Mouse (Mus musculus): ENCODE measurements at regions not wholly inside any gene's neighbourhood (a gene's known extent, or its start where the extent isn't known, plus 50 kb on each side); places are given as distances from the start of the nearest gene placed in this dataset.

DNA sequence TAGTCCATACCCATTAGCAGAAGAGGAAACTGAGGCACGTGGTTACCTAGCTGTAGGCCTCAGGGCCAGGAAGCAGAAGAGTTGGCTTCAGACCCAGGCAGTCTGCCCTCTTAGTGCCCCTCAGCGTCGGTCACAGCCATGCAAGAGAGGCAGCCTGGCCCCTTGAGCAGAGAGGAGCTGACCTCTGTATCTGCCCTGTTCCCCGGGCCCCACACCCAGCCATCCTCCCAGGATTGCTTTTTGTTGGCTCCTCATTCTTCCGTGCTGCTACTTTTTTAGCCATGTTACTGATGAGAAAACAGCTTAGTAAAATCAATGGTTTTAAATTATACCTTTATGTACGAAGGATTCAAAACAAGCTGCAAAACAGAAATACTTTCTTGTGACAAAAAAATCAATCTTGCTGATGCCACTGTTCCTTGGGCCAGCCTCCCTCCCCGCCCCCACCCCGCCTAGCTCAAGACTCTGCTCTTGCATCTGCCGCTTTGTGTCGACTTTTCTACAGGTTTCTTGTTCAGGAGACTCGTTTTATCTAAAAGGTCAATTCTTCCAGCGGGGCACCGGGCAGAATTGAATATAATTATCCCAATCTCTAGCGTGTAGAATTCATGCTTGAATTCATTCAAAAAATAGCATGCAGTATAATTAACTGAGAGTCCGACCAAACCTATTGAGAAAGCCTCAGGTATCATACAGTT, 70.8 kb downstream of the Sall1 start:
- no peak for DNase-seq (ENCODE audit: extremely low spot score, low spot score)

DNA sequence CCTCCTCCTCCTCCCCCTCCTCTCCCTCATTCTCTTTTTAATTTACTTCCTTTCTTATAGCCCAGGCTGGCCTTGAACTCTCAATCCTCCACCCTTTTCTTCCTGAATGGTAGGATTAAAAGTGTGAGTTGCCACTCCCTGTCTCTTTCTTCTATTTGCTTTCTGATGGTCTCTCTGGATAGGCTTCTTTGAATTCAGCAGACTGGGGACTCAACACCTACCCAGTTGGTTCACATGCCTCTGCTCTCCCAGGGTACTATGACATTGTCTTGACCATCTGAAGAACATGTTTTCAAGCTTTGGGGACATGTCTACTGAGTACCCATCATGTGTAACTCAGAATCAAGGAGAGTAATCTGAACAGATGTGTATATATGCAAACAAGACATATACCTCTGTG, 85.1 kb downstream of the Sall1 start:
- DNase-seq (ENCODE audit: extremely low spot score, low spot score): no peak

DNA sequence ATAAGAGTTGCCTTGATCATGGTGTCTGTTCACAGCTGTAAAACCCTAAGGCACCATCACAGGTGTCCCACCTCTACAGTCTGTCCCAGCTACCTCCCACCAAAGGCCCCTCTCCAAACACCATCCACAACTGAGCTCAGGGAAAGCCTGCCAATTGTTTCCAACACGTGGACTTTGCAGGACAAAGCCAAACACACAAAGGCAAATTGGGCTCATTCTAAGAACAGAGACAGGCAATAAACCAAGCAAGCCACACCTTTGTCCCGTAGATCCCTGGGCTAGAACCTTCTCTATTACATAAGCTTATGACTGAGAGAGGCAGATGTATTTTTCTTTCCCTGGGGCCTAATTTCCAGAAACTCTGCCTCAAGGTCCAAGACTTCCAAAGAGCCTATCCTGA, 90.8 kb downstream of the Sall1 start:
- DNase-seq (ENCODE audit: extremely low spot score, low spot score): no peak

DNA sequence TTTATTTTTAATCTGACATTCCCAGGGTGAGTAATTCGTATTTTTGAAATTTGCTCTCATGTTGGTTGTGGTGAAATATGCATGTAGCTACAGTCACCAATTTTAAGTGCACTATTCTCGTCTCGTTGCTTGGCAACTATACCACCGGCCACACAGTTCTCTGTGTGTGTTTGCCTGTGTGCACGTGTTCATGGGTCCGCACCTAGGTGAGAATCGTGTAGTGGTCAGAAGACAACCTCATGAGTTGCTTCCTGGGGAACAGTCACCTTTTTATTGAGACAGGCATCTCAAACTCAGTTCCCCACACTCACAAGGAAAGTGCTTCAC, 92.2 kb downstream of the Sall1 start:
- no peak for DNase-seq (ENCODE audit: extremely low spot score, low spot score)

- no peak for DNase-seq (ENCODE audit: extremely low spot score, low spot score)
Measured at GRCm38 (mm10) chr8:88951145-88951828, 92.7 kb downstream of the Sall1 start.

DNA sequence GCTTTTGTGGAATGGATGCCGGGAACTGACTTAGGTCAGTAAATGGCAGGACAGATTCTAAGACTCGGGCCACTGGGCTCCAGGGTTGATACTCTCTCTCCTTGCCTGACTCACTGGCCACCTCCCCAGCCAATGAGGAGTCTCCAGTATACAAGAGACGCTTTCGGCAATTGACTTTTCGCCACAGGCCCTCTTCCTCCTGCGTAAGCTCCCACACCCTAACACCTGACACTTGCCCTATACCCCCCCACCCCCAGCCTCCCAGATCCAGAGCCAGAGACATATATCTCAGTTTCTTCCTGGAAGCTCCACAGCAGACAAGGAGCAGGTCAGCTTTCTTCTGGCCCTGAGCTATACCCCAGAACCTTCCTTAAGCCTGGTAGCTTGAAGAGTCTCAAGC, 94.0 kb downstream of the Sall1 start:
- DNase-seq (ENCODE audit: extremely low spot score, low spot score): no peak

DNA sequence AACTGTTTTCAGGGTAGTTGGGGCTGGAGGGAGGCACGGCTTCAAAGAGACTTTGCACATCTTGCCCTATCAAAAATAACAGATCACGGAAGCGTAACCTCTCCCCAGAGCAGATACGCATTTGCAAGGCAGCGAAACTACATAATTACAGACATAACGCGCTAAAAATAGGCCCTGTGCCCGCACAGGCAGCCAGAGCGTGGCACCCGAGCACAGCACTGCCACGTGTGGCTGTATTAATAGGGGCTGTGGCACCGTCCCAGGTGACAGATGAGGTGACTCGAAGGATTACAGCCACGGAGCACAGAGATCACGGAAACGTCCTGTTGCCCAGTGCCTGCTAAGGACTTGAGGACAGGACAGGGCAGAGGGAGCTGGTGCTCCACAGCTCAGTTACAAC, 95.0 kb downstream of the Sall1 start:
- DNase-seq (ENCODE audit: extremely low spot score, low spot score): no peak

DNA sequence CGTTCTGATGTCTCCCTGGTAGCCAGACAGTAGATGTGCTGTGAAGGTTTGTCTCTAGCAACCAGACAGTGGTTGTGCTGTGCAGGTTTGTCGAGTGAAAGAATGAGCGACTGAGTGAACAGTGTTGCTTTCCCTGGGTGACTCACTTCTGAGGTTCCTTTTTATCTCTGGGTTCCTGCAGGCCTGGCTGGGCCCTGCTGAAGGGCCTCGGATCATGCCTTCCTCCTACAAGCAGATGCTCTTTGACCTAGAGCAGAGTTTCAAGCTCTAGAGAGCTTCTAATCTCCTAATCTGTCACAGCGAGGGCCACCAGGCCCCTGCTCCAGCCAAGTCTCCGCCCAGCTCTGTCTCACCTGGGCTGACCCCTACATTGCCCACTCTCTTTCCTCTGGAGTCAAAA, 95.6 kb downstream of the Sall1 start:
- no peak for DNase-seq (ENCODE audit: extremely low spot score, low spot score)

- no peak for DNase-seq (ENCODE audit: extremely low spot score, low spot score)
Measured at GRCm38 (mm10) chr8:88947384-88947783, 96.6 kb downstream of the Sall1 start.

DNA sequence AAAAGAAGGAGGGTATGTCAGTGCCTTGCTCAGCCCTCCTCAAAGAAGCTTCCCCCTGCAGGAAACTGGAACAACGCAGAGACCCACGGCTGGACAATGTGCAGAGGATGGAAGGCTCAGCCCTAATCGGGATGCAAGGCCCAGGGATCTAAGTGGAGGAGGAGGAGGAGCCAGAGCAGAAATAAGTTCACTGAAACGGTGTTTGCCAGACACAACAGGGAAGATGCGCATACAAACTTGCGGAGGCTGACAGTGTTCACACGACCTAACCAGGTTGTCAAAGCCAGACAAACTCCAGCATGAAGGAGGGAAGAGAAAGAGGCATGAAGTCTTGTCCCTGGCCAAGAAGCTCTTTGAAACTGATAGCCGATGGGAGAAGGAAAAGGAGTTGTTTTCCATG, 98.3 kb downstream of the Sall1 start:
- DNase-seq (ENCODE audit: extremely low spot score, low spot score): no peak

DNA sequence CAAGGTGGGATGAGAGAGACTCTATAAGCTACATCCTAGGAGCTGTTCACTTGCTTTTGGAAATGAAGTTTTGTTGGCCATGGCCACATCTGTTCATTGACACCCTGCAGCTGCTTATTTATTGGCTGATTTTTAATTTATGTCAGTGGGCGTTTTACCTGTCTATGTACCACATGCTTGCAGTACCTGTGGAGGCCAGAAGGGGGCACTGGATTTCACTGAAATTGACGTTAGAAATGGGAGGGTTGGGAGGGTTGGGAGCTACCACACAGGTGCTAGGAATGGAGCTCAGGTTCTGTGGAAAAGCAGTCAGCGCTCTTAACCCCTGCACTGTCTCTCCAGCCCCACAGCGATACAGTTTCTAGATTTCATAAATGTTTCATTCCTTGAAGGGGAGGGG, 99.9 kb downstream of the Sall1 start:
- peak; percentile 23 for DNase-seq (ENCODE audit: extremely low spot score, low spot score)

- DNase-seq (ENCODE audit: extremely low spot score, low spot score): no peak
Measured at GRCm38 (mm10) chr8:88939071-88939746, 104.8 kb downstream of the Sall1 start.

GRCm38 (mm10) chr8:88934708-88935107, 109.3 kb downstream of the Sall1 start:
- no peak for DNase-seq (ENCODE audit: extremely low spot score, low spot score)

DNA sequence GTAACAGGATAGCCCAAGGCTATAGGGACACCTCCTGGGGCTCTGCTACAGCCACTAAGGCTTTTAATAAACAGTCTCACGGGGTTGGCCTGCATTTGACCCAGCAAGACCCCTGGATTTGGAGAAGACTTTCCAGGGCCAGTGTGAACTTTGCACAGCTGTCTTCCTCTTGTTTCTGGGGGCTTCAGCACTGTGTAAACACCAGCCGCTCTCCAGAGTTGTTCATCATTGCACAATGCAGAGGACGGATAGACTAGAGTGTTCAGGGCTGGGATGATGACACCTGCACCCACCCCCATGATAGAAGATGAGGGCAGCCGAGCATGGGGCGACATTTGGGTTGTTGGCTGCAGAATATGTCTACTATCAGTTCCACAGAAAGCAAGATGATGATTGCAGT, 112.9 kb downstream of the Sall1 start:
- no peak for DNase-seq (ENCODE audit: extremely low spot score, low spot score)

DNA sequence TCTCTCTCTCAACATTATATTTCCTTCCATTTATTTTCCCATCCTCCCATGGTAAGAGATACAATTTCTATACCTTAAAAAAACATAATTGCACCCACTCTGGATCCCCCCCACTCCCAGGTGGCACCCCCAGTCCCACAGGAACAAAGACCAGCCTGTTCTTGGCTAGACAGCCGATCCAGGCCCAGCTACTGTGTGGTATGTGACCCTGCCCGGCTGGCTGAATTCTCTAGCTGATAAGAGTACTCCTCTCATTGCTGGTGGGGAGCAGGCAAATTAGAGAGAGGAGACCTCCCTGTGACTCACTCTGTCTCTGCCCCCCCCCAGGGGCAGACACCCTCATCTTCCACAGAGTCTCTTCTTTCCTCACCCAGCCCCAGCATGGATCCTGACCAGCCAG, 113.6 kb downstream of the Sall1 start:
- no peak for DNase-seq (ENCODE audit: extremely low spot score, low spot score)

GRCm38 (mm10) chr8:88928675-88929377, 115.1 kb downstream of the Sall1 start:
- DNase-seq (ENCODE audit: extremely low spot score, low spot score): no peak

DNA sequence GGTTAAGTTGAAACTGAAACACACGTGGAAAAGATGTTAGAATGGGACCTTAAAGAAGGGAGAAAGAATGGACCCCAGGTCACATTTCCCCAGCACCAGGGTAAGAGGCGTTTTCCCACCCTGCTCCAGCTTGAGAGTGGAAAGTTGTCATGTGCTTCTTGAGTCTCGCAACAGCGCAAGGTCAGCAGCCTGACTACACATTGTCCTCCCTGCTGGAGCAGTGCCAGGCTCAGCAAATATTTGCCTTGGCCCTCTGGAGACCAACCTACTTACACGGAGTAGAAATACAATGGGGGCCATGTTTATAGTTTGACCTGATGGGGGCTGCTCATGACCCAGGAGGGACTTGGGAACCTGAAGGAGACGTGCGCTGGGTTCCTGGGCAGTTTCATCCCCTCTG, 121.1 kb downstream of the Sall1 start:
- no peak for DNase-seq (ENCODE audit: extremely low spot score, low spot score)

DNA sequence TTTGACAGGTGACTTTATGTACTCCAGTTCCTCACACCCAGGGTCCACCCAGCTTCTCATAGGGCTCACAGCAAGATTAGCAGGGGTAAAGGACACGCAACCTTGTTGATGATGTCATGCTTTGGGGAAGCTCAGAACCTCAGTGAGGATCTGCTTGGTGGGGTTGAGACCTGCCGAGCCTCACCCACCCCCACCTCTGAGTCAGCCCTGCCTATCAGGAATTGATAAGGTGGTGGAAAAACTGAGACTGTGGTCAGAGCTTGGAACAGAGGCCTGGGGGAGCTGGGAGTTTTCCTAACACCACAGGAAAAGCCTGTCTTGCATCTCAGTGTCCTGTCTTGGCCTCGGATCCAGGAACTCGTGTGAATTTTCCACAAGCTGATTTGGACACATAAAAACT, 122.0 kb downstream of the Sall1 start:
- DNase-seq (ENCODE audit: extremely low spot score, low spot score): no peak

DNA sequence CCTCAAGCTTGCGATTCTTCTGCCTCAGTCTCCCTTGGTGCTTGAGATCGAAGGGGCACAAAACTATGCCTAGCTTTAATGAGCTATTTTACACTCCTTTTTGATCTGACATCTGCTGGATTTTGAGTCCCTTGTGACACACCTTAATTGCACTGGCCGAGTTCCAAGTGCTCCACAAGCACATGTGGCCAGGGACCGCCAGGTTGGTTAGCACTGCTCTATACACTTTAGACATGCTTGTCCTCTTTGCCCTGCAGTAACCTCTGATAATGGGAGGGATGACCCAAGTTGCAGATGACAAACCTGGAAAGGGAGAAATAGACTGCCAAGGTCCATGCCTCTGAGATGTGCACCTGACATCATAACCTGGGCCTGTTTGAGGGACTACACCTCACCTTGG, 124.7 kb downstream of the Sall1 start:
- no peak for DNase-seq (ENCODE audit: extremely low spot score, low spot score)

DNA sequence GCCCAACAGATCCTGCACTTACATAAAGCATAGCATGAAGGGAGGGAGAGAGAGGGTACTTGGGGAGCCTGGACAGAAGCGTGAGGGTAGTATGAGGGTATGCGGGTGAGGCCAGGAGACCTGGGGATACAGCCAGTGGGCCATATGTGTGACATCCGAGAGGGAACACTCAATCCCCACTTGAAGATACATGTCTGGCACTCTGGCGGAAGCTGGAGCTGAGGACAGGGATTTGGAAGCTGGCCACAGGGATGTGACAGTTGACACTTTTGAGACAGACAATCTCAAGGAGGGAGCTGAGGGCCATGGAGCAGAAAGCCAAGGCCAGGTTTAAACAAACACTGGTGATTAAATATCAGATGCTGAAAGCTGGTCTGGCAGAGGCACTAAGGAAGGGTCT, 127.9 kb downstream of the Sall1 start:
- no peak for DNase-seq (ENCODE audit: extremely low spot score, low spot score)

DNA sequence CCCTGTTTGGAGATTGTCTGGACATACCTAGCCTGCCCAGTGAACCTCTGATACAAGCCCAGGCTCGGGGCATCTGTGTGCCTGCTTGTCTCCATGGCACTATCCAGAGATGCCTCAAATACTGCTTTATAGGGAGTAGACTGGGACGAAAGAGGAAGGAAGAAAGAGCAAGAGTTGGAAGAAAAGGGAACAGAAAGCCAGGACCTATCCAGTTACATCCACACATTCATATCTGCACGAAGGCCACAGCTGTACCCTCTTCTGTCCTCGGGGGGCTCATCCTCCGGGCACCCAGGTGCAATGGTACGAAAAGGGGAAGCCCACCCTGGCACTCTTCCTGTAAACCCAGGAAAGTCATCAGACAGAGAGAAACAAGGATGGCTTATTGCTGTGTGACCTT, 129.3 kb downstream of the Sall1 start:
- DNase-seq (ENCODE audit: extremely low spot score, low spot score): no peak

DNA sequence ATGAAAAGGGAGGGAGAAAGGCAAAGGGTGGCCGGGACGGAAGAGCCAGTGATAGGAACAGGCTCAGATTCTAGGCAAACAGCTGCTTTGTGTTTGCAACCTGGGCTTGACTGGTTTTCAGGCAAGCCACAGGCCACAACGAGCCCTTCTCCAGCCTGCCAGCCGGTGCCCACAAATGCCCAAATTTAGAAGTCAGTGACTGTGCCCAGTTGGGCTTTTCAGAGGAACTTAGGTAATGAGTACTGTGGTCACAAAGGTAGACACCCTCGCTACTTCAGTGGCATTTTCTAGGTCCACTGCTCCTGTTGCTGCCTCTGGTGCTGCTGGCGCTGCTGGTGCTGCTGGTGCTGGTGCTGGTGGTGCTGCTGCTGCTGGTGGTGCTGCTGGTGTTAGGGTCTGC, 129.8 kb downstream of the Sall1 start:
- DNase-seq (ENCODE audit: extremely low spot score, low spot score): no peak
